Mouse (Mus musculus): ENCODE measurements at regions not wholly inside any gene's neighbourhood (a gene's known extent, or its start where the extent isn't known, plus 50 kb on each side); places are given as distances from the start of the nearest gene placed in this dataset.

- TF ChIP-seq CTCF (IDR thresholded peaks at IDR 0.05; ENCODE audit: low read depth, low read length) (no peak), POLR2A (IDR thresholded peaks at IDR 0.05; ENCODE audit: borderline replicate concordance, low read depth, low read length) (no peak)
These were observed 93.5 kb upstream of the Zbtb20 start for GRCm38 (mm10) chr16:42782091-42782679.
